Mouse (Mus musculus): ENCODE data around the gene Pax8. TPM values are rescaled to one million over a fixed set of nuclear protein-coding genes. Genes with fewer than 3 reads are reported as not detected.

Pax8 gene
- total and polyA plus RNA-seq, 3 experiments = 0.27 TPM; not detected in 2

DNA sequence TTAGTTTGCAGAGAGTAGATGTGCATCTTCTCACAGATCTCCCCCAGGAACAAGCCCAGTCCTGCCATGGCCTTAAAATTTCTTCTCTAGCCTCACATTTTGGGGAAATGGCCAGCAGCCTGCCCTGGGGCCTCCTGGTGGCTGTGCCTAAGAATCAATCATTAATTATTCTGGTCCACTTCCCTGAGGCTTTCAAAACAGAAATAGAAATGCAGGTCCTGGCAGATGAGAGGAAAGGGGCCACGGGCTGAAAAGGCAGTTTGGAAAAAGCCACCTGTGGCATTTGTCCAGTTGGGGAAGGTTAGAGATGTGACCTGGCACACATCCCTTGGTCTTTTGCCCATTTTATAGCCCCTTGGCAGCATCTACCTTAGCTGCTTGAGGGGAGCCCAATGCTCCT lies 3.8 kb upstream of the Pax8 start:
- ATAC-seq (ENCODE audit: extremely low read depth, insufficient number of reproducible peaks, low FRiP score, poor library complexity, severe bottlenecking) (no peak), DNase-seq (ENCODE audit: low spot score) (no peak)
- no peaks in the 10 kb centered on the region for H3K4me1 ChIP-seq (ENCODE audit: insufficient read depth, low read depth, low read length)
- H3K36me3 ChIP-seq (replicated peaks) = no peaks in the 10 kb centered on the region
- H3K4me3 ChIP-seq (ENCODE audit: low read depth, low read length) = no peak overlapping the region
- H3K9me3 ChIP-seq (replicated peaks) = no peaks in the 10 kb centered on the region
- H3K27me3 ChIP-seq (ENCODE audit: insufficient read depth, low read length) = peaks cover 9% of the 10 kb centered on the region
- TF ChIP-seq GATA2 (IDR thresholded peaks at IDR 0.05; ENCODE audit: borderline replicate concordance, low read depth, low read length) (no peak), GATA1 (IDR thresholded peaks at IDR 0.05; ENCODE audit: borderline replicate concordance, low read length) (no peak), POLR2AphosphoS5 (IDR thresholded peaks at IDR 0.05; ENCODE audit: insufficient replicate concordance, low read depth, low read length) (no peak), CTCF (IDR thresholded peaks at IDR 0.05; ENCODE audit: low read depth, low read length) (no peak), TAL1 (conservative IDR thresholded peaks at IDR 0.05; ENCODE audit: low read depth, low read length) (no peak)

DNA sequence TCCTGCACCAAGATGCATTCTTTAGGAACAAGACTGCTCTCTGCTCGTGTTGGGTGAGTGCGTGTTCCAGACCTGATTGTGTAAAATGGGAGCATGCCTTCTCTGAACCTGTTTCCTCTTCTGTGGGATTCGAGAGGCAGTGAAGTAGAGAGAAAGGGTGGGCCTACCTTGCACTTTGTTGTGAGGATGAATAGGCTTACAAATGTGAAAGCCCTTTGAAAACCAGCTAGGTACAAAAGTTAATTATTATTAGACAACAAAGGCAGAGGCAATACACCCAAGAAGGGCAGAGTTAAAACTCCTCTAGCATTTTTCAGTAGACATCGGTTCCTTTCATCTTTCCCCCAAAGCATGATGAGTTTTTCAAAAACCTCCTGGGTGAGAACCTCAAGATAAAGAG lies 3.2 kb upstream of the Pax8 start:
- H3K9me3 ChIP-seq (replicated peaks) = no peaks in the 10 kb centered on the region
- H3K27me3 ChIP-seq (ENCODE audit: insufficient read depth, low read length) = peaks cover 14% of the 10 kb centered on the region; the same call in 1 of the 2 replicates
- H3K36me3 ChIP-seq (replicated peaks) = no peaks in the 10 kb centered on the region
- TF ChIP-seq GATA1 (IDR thresholded peaks at IDR 0.05; ENCODE audit: borderline replicate concordance, low read length) (no peak), TAL1 (conservative IDR thresholded peaks at IDR 0.05; ENCODE audit: low read depth, low read length) (no peak), CTCF (IDR thresholded peaks at IDR 0.05; ENCODE audit: low read depth, low read length) (no peak), POLR2AphosphoS5 (IDR thresholded peaks at IDR 0.05; ENCODE audit: insufficient replicate concordance, low read depth, low read length) (no peak), GATA2 (IDR thresholded peaks at IDR 0.05; ENCODE audit: borderline replicate concordance, low read depth, low read length) (no peak)
- ATAC-seq (ENCODE audit: extremely low read depth, insufficient number of reproducible peaks, low FRiP score, poor library complexity, severe bottlenecking) (no peak), DNase-seq (ENCODE audit: low spot score) (no peak)
- no peaks in the 10 kb centered on the region for H3K4me1 ChIP-seq (ENCODE audit: insufficient read depth, low read depth, low read length)
- H3K4me3 ChIP-seq (ENCODE audit: low read depth, low read length) = no peak overlapping the region

DNA sequence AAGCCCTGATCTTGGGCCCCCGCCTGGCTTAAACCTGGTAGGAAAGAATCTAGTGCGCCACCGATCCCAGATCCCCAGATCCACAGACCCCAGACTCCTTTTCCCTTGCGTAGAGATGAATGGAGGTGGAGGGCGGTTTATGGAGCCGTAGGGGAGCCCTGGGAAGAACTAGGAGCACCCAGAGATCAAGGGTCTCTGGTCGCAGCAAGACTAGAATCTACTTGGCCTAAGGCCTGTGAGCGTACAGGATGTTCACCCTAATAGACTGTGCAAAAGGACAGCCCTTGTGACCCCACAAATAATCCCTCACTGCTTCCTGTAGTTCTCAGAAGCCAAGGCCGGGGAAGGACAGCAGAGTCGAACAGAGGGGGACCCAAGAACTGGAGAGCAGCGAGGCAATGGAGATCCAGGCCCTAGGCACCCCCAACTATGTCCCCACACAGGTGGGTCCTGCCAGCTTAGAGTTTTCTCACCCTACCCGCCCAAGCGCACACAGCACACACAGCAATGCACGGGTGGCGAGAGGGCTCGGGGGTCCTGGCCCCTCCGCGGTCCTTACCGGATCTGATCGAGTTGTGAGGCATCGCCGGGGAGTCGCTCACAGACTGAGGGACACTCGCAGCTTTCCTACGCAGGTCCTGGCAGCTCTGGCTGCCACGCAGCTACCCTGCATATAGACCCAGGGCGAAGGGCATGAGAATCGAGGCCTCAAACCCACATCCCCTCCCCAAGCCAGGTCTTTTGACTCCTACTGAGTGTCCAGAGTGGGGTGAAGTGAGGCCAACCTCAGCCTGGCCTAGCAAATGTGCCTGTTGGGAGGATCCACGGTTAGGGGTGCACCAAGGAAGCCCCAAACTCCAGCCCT lies 653 bp downstream of the Pax8 start:
- H3K36me3 ChIP-seq (replicated peaks) = no peaks in the 10 kb centered on the region
- no peak overlapping the region for H3K4me3 ChIP-seq (ENCODE audit: low read depth, low read length)
- no peaks in the 10 kb centered on the region for H3K9me3 ChIP-seq (replicated peaks)
- DNase-seq (ENCODE audit: low spot score) = no peak
- TF ChIP-seq CTCF (IDR thresholded peaks at IDR 0.05; ENCODE audit: low read depth, low read length) = no peak
- no peak for TF ChIP-seq GATA1 (IDR thresholded peaks at IDR 0.05; ENCODE audit: borderline replicate concordance, low read length)
- TF ChIP-seq TAL1 (conservative IDR thresholded peaks at IDR 0.05; ENCODE audit: low read depth, low read length) = no peak
- no peak for TF ChIP-seq POLR2AphosphoS5 (IDR thresholded peaks at IDR 0.05; ENCODE audit: insufficient replicate concordance, low read depth, low read length)
- no peak for TF ChIP-seq GATA2 (IDR thresholded peaks at IDR 0.05; ENCODE audit: borderline replicate concordance, low read depth, low read length)
- H3K27me3 ChIP-seq (ENCODE audit: insufficient read depth, low read length) = peaks cover 13% of the 10 kb centered on the region; the same call in 1 of the 2 replicates
- no peaks in the 10 kb centered on the region for H3K4me1 ChIP-seq (ENCODE audit: insufficient read depth, low read depth, low read length)
- ATAC-seq (ENCODE audit: extremely low read depth, insufficient number of reproducible peaks, low FRiP score, poor library complexity, severe bottlenecking) = no peak

DNA sequence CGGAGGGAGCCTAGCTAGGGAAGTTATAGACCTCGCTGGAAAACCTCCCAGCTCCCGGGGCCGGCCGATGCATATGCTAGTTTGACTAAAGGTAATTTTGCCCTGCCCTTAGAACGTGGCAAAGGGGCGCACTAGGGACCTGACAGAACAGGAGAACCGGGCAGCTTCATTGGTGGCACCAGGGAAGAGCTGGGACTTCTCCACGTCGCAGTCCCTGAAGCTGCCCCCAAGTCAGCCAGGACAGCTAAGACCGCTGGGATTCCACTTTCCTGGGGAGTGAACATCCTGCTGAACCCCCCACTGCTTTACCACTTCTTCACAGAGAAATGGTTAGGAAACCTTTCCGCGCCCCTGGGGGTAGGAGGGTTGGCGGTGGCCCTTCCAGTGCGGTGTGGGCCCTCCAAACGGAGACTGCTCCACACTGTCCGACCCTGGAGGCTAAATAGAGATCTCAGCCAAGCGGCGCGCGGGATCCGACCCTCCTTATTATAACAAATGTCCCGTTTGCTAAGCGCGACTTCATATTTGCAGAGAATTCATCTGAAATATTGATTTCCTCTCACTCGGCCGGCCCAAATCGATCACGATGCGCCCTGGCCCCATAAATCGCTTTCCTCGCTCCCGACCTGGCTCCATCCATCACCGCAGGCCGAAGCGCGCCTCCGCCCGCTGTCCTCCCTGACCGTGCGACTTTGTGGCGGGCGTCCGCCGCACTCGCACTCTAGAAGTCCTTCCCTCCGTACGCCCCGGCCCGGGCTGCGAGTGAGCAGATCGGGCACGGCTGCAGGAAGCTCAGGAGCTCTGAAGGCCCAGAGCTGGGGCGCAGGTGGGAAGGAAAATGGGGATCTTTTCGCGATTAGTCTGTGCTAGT lies 1.5 kb downstream of the Pax8 start:
- no peak for TF ChIP-seq POLR2AphosphoS5 (IDR thresholded peaks at IDR 0.05; ENCODE audit: insufficient replicate concordance, low read depth, low read length)
- TF ChIP-seq GATA2 (IDR thresholded peaks at IDR 0.05; ENCODE audit: borderline replicate concordance, low read depth, low read length) = no peak
- no peak for TF ChIP-seq CTCF (IDR thresholded peaks at IDR 0.05; ENCODE audit: low read depth, low read length)
- no peak for TF ChIP-seq TAL1 (conservative IDR thresholded peaks at IDR 0.05; ENCODE audit: low read depth, low read length)
- no peak for TF ChIP-seq GATA1 (IDR thresholded peaks at IDR 0.05; ENCODE audit: borderline replicate concordance, low read length)
- Histone ChIP-seq H3K27me3 (ENCODE audit: insufficient read depth, low read length) (peaks cover 12% of the 10 kb centered on the region; the same call in 1 of the 2 replicates), H3K9me3 (replicated peaks) (no peaks in the 10 kb centered on the region), H3K4me1 (ENCODE audit: insufficient read depth, low read depth, low read length) (no peaks in the 10 kb centered on the region), H3K36me3 (replicated peaks) (no peaks in the 10 kb centered on the region), H3K4me3 (ENCODE audit: low read depth, low read length) (no peak overlapping the region)
- DNase-seq (ENCODE audit: low spot score) = no peak
- no peak for ATAC-seq (ENCODE audit: extremely low read depth, insufficient number of reproducible peaks, low FRiP score, poor library complexity, severe bottlenecking)

DNA sequence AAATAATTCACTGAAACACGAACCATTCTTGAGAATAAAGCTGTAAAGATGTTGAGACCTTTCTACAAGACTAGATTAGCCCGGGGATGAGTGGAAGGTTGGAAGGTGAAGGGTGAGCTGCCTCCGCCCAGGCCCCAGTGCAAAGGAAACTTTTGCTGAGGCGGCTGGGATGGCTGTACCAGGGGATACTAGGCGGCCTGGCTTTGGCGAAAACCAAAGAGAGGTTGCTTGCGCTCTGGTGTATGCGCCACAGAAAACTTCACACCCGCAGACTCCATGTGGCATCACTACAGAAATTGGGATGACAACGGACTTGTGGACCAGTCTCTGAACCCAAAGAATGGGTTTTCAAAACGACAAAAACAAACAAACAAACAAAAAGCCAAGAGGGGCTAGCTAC lies 2.7 kb downstream of the Pax8 start:
- Histone ChIP-seq H3K4me3 (ENCODE audit: low read depth, low read length) (no peak overlapping the region), H3K36me3 (replicated peaks) (no peaks in the 10 kb centered on the region), H3K4me1 (ENCODE audit: insufficient read depth, low read depth, low read length) (no peaks in the 10 kb centered on the region), H3K9me3 (replicated peaks) (no peaks in the 10 kb centered on the region), H3K27me3 (ENCODE audit: insufficient read depth, low read length) (peaks cover 12% of the 10 kb centered on the region; the same call in 1 of the 2 replicates)
- no peak for DNase-seq (ENCODE audit: low spot score)
- ATAC-seq (ENCODE audit: extremely low read depth, insufficient number of reproducible peaks, low FRiP score, poor library complexity, severe bottlenecking) = no peak
- no peak for TF ChIP-seq CTCF (IDR thresholded peaks at IDR 0.05; ENCODE audit: low read depth, low read length)

DNA sequence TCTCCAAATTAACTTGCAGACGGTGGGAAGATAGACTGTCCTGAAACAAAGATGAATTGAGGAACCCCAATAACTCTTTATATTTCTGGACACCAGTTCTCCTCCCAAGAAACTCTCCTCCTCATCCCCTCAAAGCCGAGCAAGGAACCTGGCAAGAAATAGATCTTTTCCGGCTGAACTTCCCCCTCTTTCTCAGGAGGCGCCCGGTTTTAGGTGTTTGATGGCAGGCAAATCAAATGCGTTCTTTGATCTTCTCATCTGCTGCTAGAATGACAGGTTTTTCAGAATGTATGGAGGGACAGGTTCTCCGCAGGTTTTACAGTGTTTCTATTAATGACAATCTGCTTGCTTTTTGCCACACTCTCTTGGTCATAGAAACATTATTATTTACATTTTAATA lies 3.3 kb downstream of the Pax8 start:
- TF ChIP-seq GATA2 (IDR thresholded peaks at IDR 0.05; ENCODE audit: borderline replicate concordance, low read depth, low read length) = no peak
- no peak for TF ChIP-seq TAL1 (conservative IDR thresholded peaks at IDR 0.05; ENCODE audit: low read depth, low read length)
- TF ChIP-seq POLR2AphosphoS5 (IDR thresholded peaks at IDR 0.05; ENCODE audit: insufficient replicate concordance, low read depth, low read length) = no peak
- TF ChIP-seq GATA1 (IDR thresholded peaks at IDR 0.05; ENCODE audit: borderline replicate concordance, low read length) = no peak
- no peak for TF ChIP-seq CTCF (IDR thresholded peaks at IDR 0.05; ENCODE audit: low read depth, low read length)
- H3K4me1 ChIP-seq (ENCODE audit: insufficient read depth, low read depth, low read length) = no peaks in the 10 kb centered on the region
- DNase-seq (ENCODE audit: low spot score) = no peak
- no peaks in the 10 kb centered on the region for H3K36me3 ChIP-seq (replicated peaks)
- H3K27me3 ChIP-seq (ENCODE audit: insufficient read depth, low read length) = peaks cover 12% of the 10 kb centered on the region; the same call in 1 of the 2 replicates
- H3K4me3 ChIP-seq (ENCODE audit: low read depth, low read length) = no peak overlapping the region
- ATAC-seq (ENCODE audit: extremely low read depth, insufficient number of reproducible peaks, low FRiP score, poor library complexity, severe bottlenecking) = no peak
- H3K9me3 ChIP-seq (replicated peaks) = no peaks in the 10 kb centered on the region

Data from G1E (cell line).